Mouse (Mus musculus) liver, embryonic 16.5 days (tissue): ENCODE data around the gene Rfc5. TPM values are rescaled to one million over a fixed set of nuclear protein-coding genes. Genes with fewer than 3 reads are reported as not detected.

Experiments used
- polyA plus RNA-seq: library from polyadenylated mRNA; unstranded; fragments of >200 nt; fragmentation: Nextera tagmentation; extraction: Ambion mirVana; gene quantifications from 2 replicates; pipeline ENCODE4 v1.2.1, GENCODE M21; 2015

The Rfc5 gene
- polyA plus RNA-seq, 1 experiment from 2014 or later: 44.3 TPM

Other genes starting within 250 kb of the Rfc5 start
- gene Pebp1, start 101.4 kb downstream of the Rfc5 start, polyA plus RNA-seq: 174 and 183 TPM in 2 replicates
- 1.5 and 1.8 TPM in 2 replicates for gene Vsig10, start 70.0 kb downstream of the Rfc5 start, polyA plus RNA-seq
- gene Wsb2, start 31.7 kb downstream of the Rfc5 start, polyA plus RNA-seq: 16.8 and 20.5 TPM in 2 replicates
- 0.05 and 0.06 TPM in 2 replicates for gene Ksr2, start 25.0 kb upstream of the Rfc5 start, polyA plus RNA-seq